In genomic region chr11:98479026-98479939, GRCm38 (mm10) we compare ENCODE assay signal across 22 mouse cellular contexts. TPM values are rescaled to one million over a fixed set of nuclear protein-coding genes. Genes with fewer than 3 reads are reported as not detected.
A peak's percentile ranks its signal among the peaks of the same experiment; 100 is the strongest.
DNase-seq lines count a peak whose midpoint lies in the region; ATAC-seq and TF ChIP-seq lines count a peak whose summit lies in the region.
"Had no signal": no experiment of that assay in that cellular context is flagged by ENCODE, and none has a peak within 500 bp of the region (broad histone marks: within the 10 kb centered on the region; RNA-seq: fewer than 3 reads in every experiment).

No protein-coding gene starts in this region.

- H3K79me3 ChIP-seq in C2C12 (ENCODE audit: low read depth) = no peaks in the 10 kb centered on the region

- no peaks in the 10 kb centered on the region for H3K4me1 ChIP-seq in kidney, embryonic 16.5 days (ENCODE audit: insufficient read depth, low read length)
- H3K4me1 ChIP-seq in MEL (ENCODE audit: control insufficient read depth in 1 of 2, insufficient read depth in 2 of 2, low read length in 2 of 2) = no peaks in the 10 kb centered on the region
- no peaks in the 10 kb centered on the region for H3K4me1 ChIP-seq in small intestine, adult 2 months (ENCODE audit: control insufficient read depth, insufficient read depth, insufficient read length, low read length)
- H3K4me1 ChIP-seq in forebrain, embryonic 10.5 days = peaks cover under 1% of the 10 kb centered on the region; the same call in 1 of the 2 replicates
- H3K4me1 ChIP-seq in midbrain, embryonic 14.5 days (ENCODE audit: control insufficient read depth, insufficient read depth, low read length) = no peaks in the 10 kb centered on the region
- H3K4me1 ChIP-seq: forebrain, embryonic 12.5 days; intestine, embryonic 15.5 days; liver, embryonic 12.5 days; lung, embryonic 15.5 days; neural tube, embryonic 12.5 days had no signal

- TF ChIP-seq CTCF in C2C12 (IDR thresholded peaks at IDR 0.05; ENCODE audit: control insufficient read depth, insufficient read depth, insufficient read length) (no peak), MEL (IDR thresholded peaks at IDR 0.05 in 2 of 3, conservative IDR thresholded peaks at IDR 0.05 in 1 of 3; ENCODE audit: control insufficient read depth in 1 of 3, insufficient read depth in 1 of 3, low read depth in 2 of 3, low read length in 3 of 3, poor library complexity in 1 of 3, severe bottlenecking in 1 of 3) (no peak)
- TF ChIP-seq CTCF in small intestine, adult 2 months (IDR thresholded peaks at IDR 0.05; ENCODE audit: extremely low read depth, insufficient read length, insufficient replicate concordance, low read depth, low read length) = no peak

- H3K79me2 ChIP-seq in C2C12 (ENCODE audit: control insufficient read depth, insufficient read depth) (no peaks in the 10 kb centered on the region), MEL (ENCODE audit: control insufficient read depth, insufficient read depth, low read length, poor library complexity) (no peaks in the 10 kb centered on the region)

- peak; percentile 28 to 44 for DNase-seq in kidney, postnatal 36 days
- no peak for DNase-seq in MEL (ENCODE audit: low read depth, low spot score)
- DNase-seq in forebrain, embryonic 10.5 days (ENCODE audit: extremely low spot score, low spot score) = no peak
- no peak for DNase-seq in midbrain, embryonic 14.5 days
- DNase-seq: adrenal gland, postnatal 14 days; cerebellum, adult 2 months; gastrocnemius, postnatal 10 days; heart, adult 2 months; left cerebral cortex, postnatal 4 days; right cerebral cortex, postnatal 14 days had no signal

- TF ChIP-seq EP300 in MEL (IDR thresholded peaks at IDR 0.05; ENCODE audit: low read depth in 1 of 2, low read length in 2 of 2) = no peak

- H3K27ac ChIP-seq in kidney, embryonic 16.5 days (ENCODE audit: low read length) = no peak overlapping the region
- H3K27ac ChIP-seq in MEL (ENCODE audit: control insufficient read depth, low read depth, low read length) = no peak overlapping the region
- peak overlapping the region; percentile 38; the same call in 1 of the 2 replicates for H3K27ac ChIP-seq in small intestine, adult 2 months (ENCODE audit: insufficient read depth, low read depth, low read length)
- no peak overlapping the region for H3K27ac ChIP-seq in forebrain, embryonic 10.5 days
- H3K27ac ChIP-seq in midbrain, embryonic 14.5 days (replicated peaks; ENCODE audit: low read depth, low read length) = no peak overlapping the region
- H3K27ac ChIP-seq: forebrain, embryonic 12.5 days; heart, adult 2 months; hindbrain, embryonic 10.5 days; intestine, embryonic 15.5 days; liver, embryonic 12.5 days; lung, embryonic 15.5 days; macrophage; neural tube, embryonic 12.5 days had no signal

- TF ChIP-seq POLR2A in MEL (IDR thresholded peaks at IDR 0.05; ENCODE audit: control insufficient read depth in 1 of 2, insufficient read depth in 1 of 2, low read depth in 1 of 2, low read length in 2 of 2, poor library complexity in 1 of 2) = no peak
- TF ChIP-seq POLR2A in small intestine, adult 2 months (IDR thresholded peaks at IDR 0.05; ENCODE audit: low read depth, low read length) = no peak

- no peak overlapping the region for H3K4me2 ChIP-seq in kidney, embryonic 16.5 days (replicated peaks; ENCODE audit: low read depth, low read length)
- no peak overlapping the region for H3K4me2 ChIP-seq in midbrain, embryonic 14.5 days (ENCODE audit: low read length)
- H3K4me2 ChIP-seq: forebrain, embryonic 12.5 days; intestine, embryonic 15.5 days; liver, embryonic 12.5 days; lung, embryonic 15.5 days; neural tube, embryonic 12.5 days had no signal

- no peak overlapping the region for H3ac ChIP-seq in C2C12 (ENCODE audit: control insufficient read depth, insufficient read length, low read depth)

- H3K4me3 ChIP-seq in kidney, embryonic 16.5 days (ENCODE audit: low read length) = no peak overlapping the region
- H3K4me3 ChIP-seq in C2C12 (ENCODE audit: insufficient read depth, poor library complexity, severe bottlenecking) = no peak overlapping the region
- H3K4me3 ChIP-seq in MEL (ENCODE audit: control insufficient read depth in 1 of 2, insufficient read depth in 1 of 2, low read depth in 2 of 2, low read length in 2 of 2) = no peak overlapping the region
- no peak overlapping the region for H3K4me3 ChIP-seq in small intestine, adult 2 months (ENCODE audit: low read depth, low read length)
- no peak overlapping the region for H3K4me3 ChIP-seq in forebrain, embryonic 10.5 days
- H3K4me3 ChIP-seq in midbrain, embryonic 14.5 days (replicated peaks; ENCODE audit: low read depth, low read length) = no peak overlapping the region
- H3K4me3 ChIP-seq: forebrain, embryonic 12.5 days; heart, adult 2 months; hindbrain, embryonic 10.5 days; intestine, embryonic 15.5 days; liver, embryonic 12.5 days; lung, embryonic 15.5 days; neural tube, embryonic 12.5 days had no signal

- no peaks in the 10 kb centered on the region for H3K9me3 ChIP-seq in kidney, embryonic 16.5 days (ENCODE audit: low read length)
- no peaks in the 10 kb centered on the region for H3K9me3 ChIP-seq in MEL (replicated peaks; ENCODE audit: insufficient read depth, low read length)
- H3K9me3 ChIP-seq in forebrain, embryonic 10.5 days = no peaks in the 10 kb centered on the region
- H3K9me3 ChIP-seq in midbrain, embryonic 14.5 days (ENCODE audit: control insufficient read depth, low read length) = no peaks in the 10 kb centered on the region
- H3K9me3 ChIP-seq: forebrain, embryonic 12.5 days; hindbrain, embryonic 10.5 days; intestine, embryonic 15.5 days; liver, embryonic 12.5 days; lung, embryonic 15.5 days; neural tube, embryonic 12.5 days had no signal

- no peaks in the 10 kb centered on the region for H3K36me3 ChIP-seq in kidney, embryonic 16.5 days (ENCODE audit: insufficient read depth, low read length)
- H3K36me3 ChIP-seq in C2C12 (ENCODE audit: control insufficient read depth, insufficient read depth) (no peaks in the 10 kb centered on the region), MEL (ENCODE audit: control insufficient read depth in 1 of 2, insufficient read depth in 2 of 2, low read length in 2 of 2) (no peaks in the 10 kb centered on the region)
- H3K36me3 ChIP-seq in small intestine, adult 2 months (ENCODE audit: control insufficient read depth, insufficient read depth, low read length) = no peaks in the 10 kb centered on the region
- H3K36me3 ChIP-seq in forebrain, embryonic 10.5 days (replicated peaks) = no peaks in the 10 kb centered on the region
- no peaks in the 10 kb centered on the region for H3K36me3 ChIP-seq in midbrain, embryonic 14.5 days (ENCODE audit: control insufficient read depth, insufficient read depth, low read length)
- H3K36me3 ChIP-seq: forebrain, embryonic 12.5 days; hindbrain, embryonic 10.5 days; intestine, embryonic 15.5 days; liver, embryonic 12.5 days; lung, embryonic 15.5 days; neural tube, embryonic 12.5 days had no signal

- ATAC-seq in kidney, embryonic 16.5 days (ENCODE audit: low FRiP score, low TSS enrichment) = no peak
- ATAC-seq in midbrain, embryonic 14.5 days (ENCODE audit: low FRiP score, low TSS enrichment) = no peak
- ATAC-seq: intestine, embryonic 15.5 days; liver, embryonic 12.5 days; midbrain, embryonic 16.5 days; Patski had no signal

- no peak overlapping the region for H3K9ac ChIP-seq in kidney, embryonic 16.5 days (replicated peaks; ENCODE audit: low read length)
- no peak overlapping the region for H3K9ac ChIP-seq in MEL (ENCODE audit: control insufficient read depth, low read depth, low read length, poor library complexity, severe bottlenecking)
- no peak overlapping the region for H3K9ac ChIP-seq in midbrain, embryonic 14.5 days (replicated peaks; ENCODE audit: low read length)
- H3K9ac ChIP-seq: forebrain, embryonic 12.5 days; intestine, embryonic 15.5 days; liver, embryonic 12.5 days; lung, embryonic 15.5 days; neural tube, embryonic 12.5 days had no signal

- no peak for TF ChIP-seq RAD21 in MEL (IDR thresholded peaks at IDR 0.05; ENCODE audit: low read depth, low read length)

- no peaks in the 10 kb centered on the region for H3K27me3 ChIP-seq in kidney, embryonic 16.5 days (ENCODE audit: insufficient read depth, low read length)
- H3K27me3 ChIP-seq in C2C12 (ENCODE audit: control insufficient read depth, insufficient read depth, insufficient read length) (peaks cover 60% of the 10 kb centered on the region), MEL (ENCODE audit: control insufficient read depth in 1 of 2, insufficient read depth in 2 of 2, low read length in 2 of 2) (peaks cover 17 to 23% of the 10 kb centered on the region in 2 experiments)
- H3K27me3 ChIP-seq in small intestine, adult 2 months (ENCODE audit: control insufficient read depth, insufficient read depth, low read length) = no peaks in the 10 kb centered on the region; the same call in 1 of the 2 replicates
- no peaks in the 10 kb centered on the region for H3K27me3 ChIP-seq in forebrain, embryonic 10.5 days (ENCODE audit: poor library complexity, severe bottlenecking)
- no peaks in the 10 kb centered on the region for H3K27me3 ChIP-seq in midbrain, embryonic 14.5 days (ENCODE audit: control insufficient read depth, insufficient read depth, low read length)
- H3K27me3 ChIP-seq: intestine, embryonic 15.5 days; liver, embryonic 12.5 days; lung, embryonic 15.5 days; neural tube, embryonic 12.5 days had no signal

- whole genome bisulfite sequencing in kidney, embryonic 16.5 days = 73% methylated on average over 13 of the region's 13 CpGs
- WGBS in small intestine, adult 2 months = 72% methylated on average over 13 of the region's 13 CpGs
- WGBS in forebrain, embryonic 10.5 days = 86% methylated on average over 13 of the region's 13 CpGs
- WGBS in midbrain, embryonic 14.5 days = 85% methylated on average over 13 of the region's 13 CpGs

RNA-seq across cellular contexts. Expression of gene Grb7, which starts 33.1 kb away (rescaled TPM):
- polyA plus RNA-seq in kidney, embryonic 16.5 days (2015; fragmentation: Nextera tagmentation; extraction: Ambion mirVana) = 86.2 and 87.7 TPM in 2 replicates
- not detected for polyA plus RNA-seq in C2C12 (2012; fragmentation: generic; extraction: Trizol)
- total RNA-seq in MEL (2012; rRNA removed) = not detected in 2 replicates
- under 1 TPM in 1 of 2 experiments, not detected in 1; 0.21 TPM for polyA plus RNA-seq in MEL (2012; ENCODE audit: insufficient read depth in 1 of 2, insufficient read length in 2 of 2, low read depth in 1 of 2, low replicate concordance in 2 of 2, missing spikeins in 1 of 2)
- polyA plus RNA-seq in small intestine, adult 2 months (2012; rRNA removed) = 33.0 and 137 TPM in 2 replicates
- 4.1 and 5.6 TPM in 2 replicates for polyA plus RNA-seq in forebrain, embryonic 10.5 days (2016; fragmentation: Nextera tagmentation; extraction: Ambion mirVana)
- 0.58 and 0.67 TPM in 2 replicates for polyA plus RNA-seq in midbrain, embryonic 14.5 days (2014; fragmentation: Nextera tagmentation; extraction: Ambion mirVana)

RNA-seq across cellular contexts. Expression of gene Mien1, which starts 40.5 kb away (rescaled TPM):
- 108 and 113 TPM in 2 replicates for polyA plus RNA-seq in kidney, embryonic 16.5 days (2015; fragmentation: Nextera tagmentation; extraction: Ambion mirVana)
- polyA plus RNA-seq in C2C12 (2012; fragmentation: generic; extraction: Trizol) (73.7 TPM), MEL (2012; ENCODE audit: insufficient read depth in 1 of 2, insufficient read length in 2 of 2, low read depth in 1 of 2, low replicate concordance in 2 of 2, missing spikeins in 1 of 2) (10 to 100 TPM in 1 of 2 experiments, not detected in 1; 71.6 TPM)
- total RNA-seq in MEL (2012; rRNA removed) = 74.0 and 93.2 TPM in 2 replicates
- 17.2 and 37.7 TPM in 2 replicates for polyA plus RNA-seq in small intestine, adult 2 months (2012; rRNA removed)
- polyA plus RNA-seq in forebrain, embryonic 10.5 days (2016; fragmentation: Nextera tagmentation; extraction: Ambion mirVana) = 91.2 and 94.3 TPM in 2 replicates
- polyA plus RNA-seq in midbrain, embryonic 14.5 days (2014; fragmentation: Nextera tagmentation; extraction: Ambion mirVana) = 225 and 280 TPM in 2 replicates

Comparison
In these comparisons a context has a peak if more than half of its experiments do, and no peak if none do; other contexts are left out.
1. DNase-seq: peak in kidney, postnatal 36 days (2 of 2); none in MEL (single experiment), forebrain, embryonic 10.5 days (single experiment) and midbrain, embryonic 14.5 days (single experiment).